Mouse (Mus musculus) midbrain, embryonic 11.5 days (tissue): ENCODE results near the gene Slc8a3. TPM values are rescaled to one million over a fixed set of nuclear protein-coding genes. Genes with fewer than 3 reads are reported as not detected.

ENCODE experiments used
- ATAC-seq: fragments of 200-750 bp; cut with Nextera tagmentation; 2 replicates; pipeline ENCODE4 v1.8.0; 2017; ENCODE audit warnings: moderate TSS enrichment, moderate library complexity; ENCODE audit not compliant: low FRiP score
- DNase-seq: peaks from one replicate; pipeline ENCODE4 v3.0.0; 2015; ENCODE audit warnings: low spot score; ENCODE audit errors: missing footprints
- H3K27ac ChIP-seq: fragments of 300-500 bp; sonication (generic); 2 replicates; pipeline ENCODE4 v1.5.1; 2014; ENCODE audit warnings: low read depth, low read length
- H3K27me3 ChIP-seq: fragments of 300-500 bp; sonication (generic); 2 replicates; pipeline ENCODE4 v1.6.1; 2014; ENCODE audit warnings: mild to moderate bottlenecking, low read length, moderate library complexity, mixed read lengths; ENCODE audit not compliant: control insufficient read depth, insufficient read depth
- H3K36me3 ChIP-seq: fragments of 300-500 bp; sonication (generic); 2 replicates; pipeline ENCODE4 v1.6.1; 2014; ENCODE audit warnings: mild to moderate bottlenecking, low read length, moderate library complexity, mixed read lengths; ENCODE audit not compliant: control insufficient read depth, insufficient read depth
- H3K4me1 ChIP-seq: fragments of 300-500 bp; sonication (generic); 2 replicates; pipeline ENCODE4 v1.6.1; 2014; ENCODE audit warnings: low read length; ENCODE audit not compliant: control insufficient read depth, insufficient read depth
- H3K4me2 ChIP-seq: fragments of 300-500 bp; sonication (generic); 2 replicates; pipeline ENCODE4 v1.6.1; 2014; ENCODE audit warnings: mild to moderate bottlenecking, moderate library complexity
- H3K4me3 ChIP-seq: fragments of 300-500 bp; sonication (generic); 2 replicates; pipeline ENCODE4 v1.5.1; 2014; ENCODE audit warnings: low read depth, low read length
- H3K9ac ChIP-seq: fragments of 300-500 bp; sonication (generic); 2 replicates; pipeline ENCODE4 v1.6.1; 2014; ENCODE audit warnings: low read length
- H3K9me3 ChIP-seq: fragments of 300-500 bp; sonication (generic); 2 replicates; pipeline ENCODE4 v1.6.1; 2016; ENCODE audit warnings: low read length; ENCODE audit not compliant: control insufficient read depth
- WGBS: fragments of 180-500 bp; shearing (Covaris S2); extraction: QIAGEN DNeasy Blood & Tissue Kit; methylation state at CpG from one replicate; pipeline ENCODE4 v1.1.7; 2014; 5-methylcytosine and 5-hydroxymethylcytosine counted together
- polyA plus RNA-seq: library from polyadenylated mRNA; unstranded; fragments of >200 nt; fragmentation: Nextera tagmentation; extraction: Ambion mirVana; gene quantifications from 2 replicates; pipeline ENCODE4 v1.2.1, GENCODE M21; 2014

Slc8a3 gene
- polyA plus RNA-seq, 1 experiment from 2014 or later = 1.1 TPM

- H3K36me3 ChIP-seq = no peaks in the 10 kb centered on the region
- WGBS = 80% methylated on average over 6 of the region's 6 CpGs
- no peak for ATAC-seq
- H3K4me1 ChIP-seq = no peaks in the 10 kb centered on the region
- H3K4me3 ChIP-seq = no peak overlapping the region
- H3K9me3 ChIP-seq = no peaks in the 10 kb centered on the region
- H3K27me3 ChIP-seq = no peaks in the 10 kb centered on the region
- H3K27ac ChIP-seq = no peak overlapping the region
- DNase-seq = no peak
- no peak overlapping the region for H3K4me2 ChIP-seq
- H3K9ac ChIP-seq = no peak overlapping the region
These were observed 87.6 kb downstream of the Slc8a3 start for GRCm38 (mm10) chr12:81245411-81245810.

GRCm38 (mm10) chr12:81244954-81245353 is 88.0 kb downstream of the Slc8a3 start:
- Histone ChIP-seq H3K9me3 (no peaks in the 10 kb centered on the region), H3K9ac (no peak overlapping the region), H3K36me3 (no peaks in the 10 kb centered on the region), H3K27me3 (no peaks in the 10 kb centered on the region), H3K4me1 (no peaks in the 10 kb centered on the region), H3K27ac (no peak overlapping the region), H3K4me3 (no peak overlapping the region), H3K4me2 (no peak overlapping the region)
- ATAC-seq (no peak), DNase-seq (no peak)
- WGBS = 87% methylated on average over 7 of the region's 7 CpGs

- H3K36me3 ChIP-seq = no peaks in the 10 kb centered on the region
- WGBS = 50% methylated on average over 1 of the region's 1 CpGs
- no peaks in the 10 kb centered on the region for H3K27me3 ChIP-seq
- no peak for ATAC-seq
- no peak for DNase-seq
- no peak overlapping the region for H3K4me2 ChIP-seq
- H3K9me3 ChIP-seq = no peaks in the 10 kb centered on the region
- H3K4me1 ChIP-seq = no peaks in the 10 kb centered on the region
- H3K4me3 ChIP-seq = no peak overlapping the region
- no peak overlapping the region for H3K27ac ChIP-seq
- no peak overlapping the region for H3K9ac ChIP-seq
These were observed 88.5 kb downstream of the Slc8a3 start for GRCm38 (mm10) chr12:81244492-81244891.

GRCm38 (mm10) chr12:81241676-81242075 is 91.3 kb downstream of the Slc8a3 start:
- Histone ChIP-seq H3K36me3 (no peaks in the 10 kb centered on the region), H3K9ac (no peak overlapping the region), H3K4me2 (no peak overlapping the region), H3K4me1 (no peaks in the 10 kb centered on the region), H3K9me3 (no peaks in the 10 kb centered on the region), H3K4me3 (no peak overlapping the region), H3K27ac (no peak overlapping the region), H3K27me3 (no peaks in the 10 kb centered on the region)
- DNase-seq = no peak
- no peak for ATAC-seq
- WGBS = 93% methylated on average over 2 of the region's 2 CpGs

- 80% methylated on average over 4 of the region's 4 CpGs for WGBS
- H3K36me3 ChIP-seq = no peaks in the 10 kb centered on the region
- H3K27me3 ChIP-seq = no peaks in the 10 kb centered on the region
- DNase-seq = no peak
- no peak for ATAC-seq
- no peak overlapping the region for H3K4me2 ChIP-seq
- no peaks in the 10 kb centered on the region for H3K9me3 ChIP-seq
- no peak overlapping the region for H3K27ac ChIP-seq
- no peaks in the 10 kb centered on the region for H3K4me1 ChIP-seq
- H3K4me3 ChIP-seq = no peak overlapping the region
- no peak overlapping the region for H3K9ac ChIP-seq
These were observed 91.9 kb downstream of the Slc8a3 start for GRCm38 (mm10) chr12:81241096-81241495.

- H3K9ac ChIP-seq = no peak overlapping the region
- H3K4me2 ChIP-seq = no peak overlapping the region
- H3K36me3 ChIP-seq = no peaks in the 10 kb centered on the region
- no peak overlapping the region for H3K27ac ChIP-seq
- DNase-seq (no peak), ATAC-seq (no peak)
- H3K4me1 ChIP-seq = no peaks in the 10 kb centered on the region
- no peaks in the 10 kb centered on the region for H3K27me3 ChIP-seq
- 89% methylated on average over 1 of the region's 1 CpGs for WGBS
- no peak overlapping the region for H3K4me3 ChIP-seq
- no peaks in the 10 kb centered on the region for H3K9me3 ChIP-seq
These were observed 95.8 kb downstream of the Slc8a3 start for GRCm38 (mm10) chr12:81237158-81237557.

GRCm38 (mm10) chr12:81235456-81236330 is 97.3 kb downstream of the Slc8a3 start:
- WGBS = 88% methylated on average over 10 of the region's 10 CpGs
- Histone ChIP-seq H3K9me3 (no peaks in the 10 kb centered on the region), H3K27me3 (no peaks in the 10 kb centered on the region)

GRCm38 (mm10) chr12:81233746-81234380 is 99.1 kb downstream of the Slc8a3 start:
- Histone ChIP-seq H3K9ac (no peak overlapping the region), H3K4me2 (no peak overlapping the region), H3K4me3 (no peak overlapping the region), H3K27me3 (no peaks in the 10 kb centered on the region), H3K27ac (no peak overlapping the region), H3K4me1 (no peaks in the 10 kb centered on the region), H3K9me3 (no peaks in the 10 kb centered on the region), H3K36me3 (no peaks in the 10 kb centered on the region)
- ATAC-seq (no peak), DNase-seq (no peak)
- 84% methylated on average over 1 of the region's 1 CpGs for WGBS

More at GRCm38 (mm10) chr12:81235456-81236330, 97.3 kb downstream of the Slc8a3 start:
- ATAC-seq (no peak), DNase-seq (no peak)
- H3K4me3 ChIP-seq = no peak overlapping the region
- H3K9ac ChIP-seq = no peak overlapping the region
- no peaks in the 10 kb centered on the region for H3K4me1 ChIP-seq
- H3K36me3 ChIP-seq = no peaks in the 10 kb centered on the region
- H3K4me2 ChIP-seq = no peak overlapping the region
- H3K27ac ChIP-seq = no peak overlapping the region

GRCm38 (mm10) chr12:81227767-81228460 is 105.1 kb downstream of the Slc8a3 start:
- Histone ChIP-seq H3K27ac (no peak overlapping the region), H3K4me2 (no peak overlapping the region), H3K27me3 (no peaks in the 10 kb centered on the region), H3K9me3 (no peaks in the 10 kb centered on the region), H3K36me3 (no peaks in the 10 kb centered on the region), H3K4me1 (no peaks in the 10 kb centered on the region), H3K4me3 (no peak overlapping the region), H3K9ac (no peak overlapping the region)
- no peak for ATAC-seq
- WGBS = 75% methylated on average over 5 of the region's 5 CpGs
- no peak for DNase-seq
